Mouse (Mus musculus) cerebellum, adult 9-11 months (tissue): Measurements from ENCODE around the gene Itih4.

Experiments
- DNase-seq: peaks from one replicate; pipeline ENCODE4 v3.0.0; 2022

Itih4 gene

DNA sequence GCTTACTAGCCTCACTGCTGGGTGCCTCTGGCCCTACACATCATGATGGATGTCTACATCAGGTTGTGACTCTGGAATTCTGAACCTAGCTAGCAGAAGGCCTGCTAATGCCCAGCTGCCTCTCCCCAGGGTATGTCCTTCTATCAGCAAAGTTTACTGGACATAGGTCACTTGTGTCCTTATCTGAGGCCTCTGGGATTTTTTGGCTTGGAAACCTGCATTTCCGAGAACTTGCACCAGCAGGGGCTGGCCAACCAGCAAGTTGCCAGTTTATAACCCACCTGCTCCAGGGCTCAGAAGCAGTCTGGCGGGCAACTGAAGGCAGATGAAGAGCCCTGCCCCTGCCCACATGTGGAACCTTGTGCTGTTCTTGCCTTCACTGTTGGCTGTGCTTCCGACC is at the start of gene Itih4:
Gene Itih4, plus strand, starts transcription at position 273 of the 400 bp plus-strand sequence.
- no peak for DNase-seq

DNA sequence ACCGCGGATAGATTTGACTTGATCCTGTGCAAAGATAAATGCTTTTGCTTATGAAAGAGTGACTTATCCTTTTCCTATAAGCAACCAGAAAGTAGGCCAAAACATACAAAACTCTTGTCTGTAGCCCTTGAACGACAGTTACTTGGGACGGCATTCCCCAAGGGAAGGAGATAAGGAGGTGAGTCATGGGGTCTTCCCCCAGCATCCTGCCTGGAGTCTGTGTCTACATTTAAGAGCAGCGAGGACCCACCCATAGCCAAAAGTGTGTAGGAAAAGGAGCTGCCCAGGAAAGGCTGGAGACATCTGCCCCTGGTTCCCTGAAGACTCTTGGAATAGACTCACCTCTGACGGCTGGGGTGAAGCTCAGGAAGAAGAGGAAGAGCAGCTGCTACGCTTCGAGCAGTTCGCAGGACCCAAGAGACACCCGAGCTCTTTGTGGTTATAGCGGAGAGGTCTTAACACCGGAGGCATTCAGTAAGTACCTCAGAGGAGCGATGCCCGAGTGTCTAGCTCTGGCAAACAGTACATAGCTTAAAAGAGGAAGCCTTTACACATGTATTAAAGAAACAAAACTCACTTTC is 48.8 kb upstream of the Itih4 start:
- no peak for DNase-seq

DNA sequence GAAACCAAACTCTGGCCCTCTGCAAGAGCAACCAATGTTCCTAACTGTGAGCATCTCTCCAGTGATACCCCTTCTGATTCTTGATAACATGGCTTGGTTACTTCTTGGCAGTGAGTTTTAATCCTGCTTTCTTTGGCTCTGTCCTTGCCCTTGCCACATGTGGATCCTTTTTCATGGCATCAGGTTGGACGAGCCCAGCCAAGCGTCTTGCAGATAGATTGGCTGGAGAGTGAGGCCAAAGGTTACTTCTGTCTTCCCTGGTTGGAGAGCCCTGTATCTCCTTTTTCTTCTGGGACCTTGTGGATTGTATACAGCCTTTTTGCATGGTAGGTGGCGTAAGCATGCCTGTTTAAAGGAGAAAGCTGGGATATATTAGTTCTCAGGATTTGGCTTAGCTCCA is 42.6 kb upstream of the Itih4 start:
- DNase-seq = no peak

DNA sequence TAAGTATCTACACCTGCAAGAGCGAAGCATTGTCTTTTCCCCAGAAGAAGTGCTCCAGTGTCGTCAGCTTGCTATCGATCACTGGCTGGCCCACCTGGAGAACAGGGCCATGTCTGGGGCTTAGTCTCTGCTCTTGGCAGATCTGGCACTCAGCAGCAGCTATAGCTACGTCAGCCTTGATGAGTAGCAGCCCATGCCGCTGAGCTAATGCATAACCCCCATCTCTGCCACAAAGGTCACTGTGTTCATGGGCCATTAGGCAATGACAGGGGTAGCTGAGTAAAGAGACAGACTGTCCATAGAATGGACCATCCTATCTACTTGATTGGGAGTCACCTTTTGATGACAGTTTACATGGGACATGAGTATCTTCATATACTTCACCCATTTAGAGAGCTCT is 35.8 kb upstream of the Itih4 start:
- DNase-seq = no peak

DNA sequence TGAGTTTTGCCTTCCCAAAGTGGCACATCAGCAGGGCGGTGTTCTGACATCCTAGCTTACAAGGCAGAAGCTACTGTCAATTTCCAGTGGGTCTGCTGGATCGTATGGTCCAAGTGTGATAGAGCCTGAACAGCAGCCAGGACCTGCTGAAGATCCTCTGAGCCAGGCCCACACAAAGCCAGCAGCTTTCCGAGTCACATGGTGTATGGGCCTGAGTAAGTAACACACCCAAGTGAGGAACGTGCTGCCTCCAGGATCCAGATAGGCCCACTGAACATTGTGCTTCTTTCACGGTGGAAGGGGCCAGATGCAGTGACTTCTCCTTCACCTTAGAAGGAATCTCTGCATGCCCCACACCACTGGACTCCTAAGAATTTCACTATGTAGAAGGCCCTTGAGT is 34.0 kb upstream of the Itih4 start:
- DNase-seq = no peak

DNA sequence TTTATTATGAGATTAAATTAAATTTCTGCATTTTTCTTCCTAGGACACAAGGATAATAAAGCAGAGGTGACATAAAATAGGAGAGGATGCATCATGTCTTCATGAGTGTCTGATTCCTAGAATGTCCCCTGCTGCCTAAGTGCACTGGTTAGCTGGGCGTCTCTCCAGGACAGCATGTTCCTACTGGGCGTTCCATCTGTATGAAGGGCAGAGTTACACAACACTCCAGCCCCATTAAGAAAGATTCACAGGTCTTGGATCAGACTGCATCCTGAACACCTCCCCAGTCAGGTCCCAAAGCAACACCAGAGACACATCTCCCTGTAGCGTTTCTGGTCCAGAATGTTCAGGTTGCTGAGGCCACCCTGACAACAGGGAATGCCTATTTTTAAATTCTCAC is 31.0 kb upstream of the Itih4 start:
- DNase-seq = peak; percentile 75

DNA sequence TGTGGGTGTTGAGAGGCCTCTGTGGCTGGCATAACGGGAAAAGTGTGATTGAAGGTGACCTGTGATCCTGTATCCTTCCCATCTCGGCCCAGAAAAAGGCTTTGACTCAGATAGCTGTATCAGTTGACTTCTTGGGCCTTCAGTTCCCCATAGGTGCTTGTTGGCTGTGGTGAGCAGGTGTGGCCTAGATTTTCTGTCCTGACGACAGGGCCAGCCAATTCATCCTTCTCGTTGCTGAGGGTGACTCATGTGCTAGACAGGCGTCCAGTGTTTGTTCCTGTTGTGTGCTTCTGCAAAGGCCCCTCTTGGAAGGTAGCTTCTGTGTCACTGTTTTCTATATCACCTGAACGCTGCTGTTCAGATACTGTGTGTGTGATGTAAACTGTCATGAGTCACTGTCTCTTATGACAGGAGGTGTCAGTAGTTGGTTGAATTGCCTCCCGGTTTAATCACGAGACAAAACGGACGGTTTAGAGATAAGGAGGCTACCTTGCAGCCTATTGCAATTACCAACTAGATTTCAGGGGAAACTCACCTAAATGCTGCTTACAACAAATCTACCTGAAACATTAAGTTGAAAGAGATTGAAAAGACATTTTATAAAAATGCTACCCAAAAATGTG is 29.3 kb upstream of the Itih4 start:
- peak; percentile 60 for DNase-seq

DNA sequence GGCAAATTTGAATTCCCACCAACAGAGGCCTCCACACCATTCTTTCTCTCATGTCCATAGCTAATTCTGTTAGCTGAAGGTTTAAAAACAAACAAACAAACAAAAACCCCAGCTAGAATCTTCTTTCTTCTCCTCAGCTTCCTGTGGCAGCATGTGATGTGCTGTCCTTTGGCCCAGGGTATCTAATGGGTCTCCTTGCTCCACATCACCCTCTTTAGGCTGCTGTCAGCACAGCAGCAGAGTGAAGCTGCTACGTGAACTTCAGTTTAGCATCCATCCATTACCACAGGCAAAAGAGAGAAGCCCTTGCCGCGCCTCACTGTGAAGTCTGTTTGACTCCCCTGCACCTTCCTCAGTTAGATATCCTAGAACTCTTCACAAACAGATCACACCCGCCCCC is 28.3 kb upstream of the Itih4 start:
- DNase-seq = no peak

DNA sequence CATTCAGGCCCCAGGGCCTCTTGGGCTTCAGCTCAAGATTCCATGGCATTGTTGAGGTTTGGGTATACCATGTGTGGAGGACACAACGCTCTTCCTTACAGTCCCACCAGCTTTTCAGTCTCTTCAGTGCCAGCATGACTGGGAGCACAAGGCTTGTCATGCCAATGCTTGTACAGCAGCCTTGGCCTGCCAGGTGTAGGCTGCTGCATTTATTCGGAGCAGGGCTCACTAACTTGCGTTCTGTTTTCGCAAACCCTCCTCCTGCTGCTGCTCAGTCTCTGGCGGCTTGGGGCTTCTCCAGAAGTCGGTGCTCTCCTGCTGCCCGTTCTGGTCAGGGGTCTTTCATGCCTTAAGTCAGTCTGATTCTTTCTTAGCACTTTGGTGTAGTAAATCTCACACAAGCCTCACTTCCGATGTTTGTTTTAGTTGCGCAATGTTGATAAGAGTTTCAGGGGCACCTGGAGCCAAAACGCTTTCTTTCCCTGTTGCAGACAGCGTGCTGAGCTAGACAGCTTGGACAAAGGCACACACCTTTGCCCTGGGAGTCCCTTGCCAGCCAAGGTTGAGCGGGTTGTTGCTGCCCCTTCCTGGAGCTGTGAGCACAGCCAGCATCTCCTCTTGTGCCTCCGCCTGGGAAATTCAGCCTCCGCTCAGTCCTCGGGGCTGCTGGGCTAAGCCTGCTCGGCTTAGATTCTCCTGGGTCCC is 24.7 kb upstream of the Itih4 start:
- peak; percentile 61 for DNase-seq

DNA sequence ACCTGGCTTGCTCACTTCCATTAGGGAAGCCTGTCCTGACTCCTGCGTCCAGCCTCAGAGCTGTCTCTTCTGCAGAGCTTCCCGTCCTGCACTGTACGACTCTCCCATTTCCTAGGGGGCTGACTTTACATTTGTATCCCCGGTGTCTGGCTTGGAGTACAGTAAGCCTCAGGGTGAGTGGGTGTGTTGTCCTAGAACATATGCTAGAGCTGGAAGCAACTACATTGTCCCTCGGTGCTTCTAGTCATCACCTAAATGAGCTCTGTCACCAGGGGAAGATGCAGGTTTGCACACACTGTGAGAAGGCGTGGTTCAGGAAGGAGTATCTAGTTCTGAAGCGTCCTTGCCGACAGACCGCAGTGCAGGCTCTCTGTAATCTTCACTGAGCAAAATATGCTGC is 23.9 kb upstream of the Itih4 start:
- DNase-seq = no peak

DNA sequence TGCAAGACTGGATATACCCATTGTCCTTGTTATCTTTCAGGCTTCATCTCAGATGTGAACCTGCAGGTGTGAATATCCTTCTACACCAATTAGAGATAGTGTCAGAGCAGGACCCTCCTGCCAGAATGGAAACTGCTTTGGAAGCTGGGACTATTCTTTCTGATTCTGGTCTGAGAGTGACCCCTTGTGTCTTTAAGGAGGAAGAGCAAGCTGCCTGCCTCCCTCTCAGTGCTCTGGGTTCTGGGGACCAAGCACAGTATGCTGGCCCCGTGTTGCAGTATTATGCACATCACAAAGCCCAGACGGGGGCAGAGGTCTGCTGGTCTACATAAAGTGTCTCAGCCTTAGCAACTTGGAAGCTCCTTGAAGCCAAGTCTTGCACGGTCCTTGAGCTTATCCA is 21.0 kb upstream of the Itih4 start:
- DNase-seq = no peak

DNA sequence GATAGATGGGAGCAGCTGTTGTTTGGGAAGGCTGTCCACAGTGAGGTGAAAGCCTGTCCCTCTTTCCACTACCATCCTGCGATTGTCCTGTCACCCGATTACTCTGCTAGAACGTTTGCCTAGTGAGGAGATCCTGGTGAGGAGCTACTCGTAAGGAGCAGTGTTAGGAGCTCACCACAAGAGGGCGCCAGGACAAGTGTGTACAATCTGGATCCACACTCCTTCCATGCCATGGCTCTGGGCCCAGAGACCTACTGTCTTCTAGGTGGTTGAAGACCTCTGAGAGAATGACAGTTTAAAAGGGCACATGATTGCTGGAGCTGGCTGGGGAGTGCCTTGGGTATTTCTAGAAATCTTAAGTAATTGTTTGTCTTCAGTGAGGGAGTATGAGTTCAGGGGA is 19.2 kb upstream of the Itih4 start:
- DNase-seq = peak; percentile 65

DNA sequence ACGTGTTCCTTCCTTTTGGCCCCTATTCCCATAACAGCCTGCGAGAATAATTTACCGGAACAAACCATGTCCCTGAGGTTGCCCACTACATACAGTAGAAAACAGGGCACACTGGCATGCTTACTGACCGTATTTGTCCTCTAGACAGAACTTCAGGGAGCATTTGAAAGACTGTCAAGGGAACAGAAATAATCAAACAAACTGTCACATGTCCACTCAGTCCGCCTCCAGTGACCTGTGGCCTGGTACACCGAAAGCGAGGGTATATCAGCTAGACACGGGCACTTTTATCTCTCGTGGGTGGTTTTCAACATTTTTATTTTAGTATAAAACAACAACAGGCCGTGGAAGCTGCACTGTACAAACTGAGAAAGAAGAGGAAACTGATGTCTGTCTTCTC is 17.4 kb upstream of the Itih4 start:
- DNase-seq = no peak

DNA sequence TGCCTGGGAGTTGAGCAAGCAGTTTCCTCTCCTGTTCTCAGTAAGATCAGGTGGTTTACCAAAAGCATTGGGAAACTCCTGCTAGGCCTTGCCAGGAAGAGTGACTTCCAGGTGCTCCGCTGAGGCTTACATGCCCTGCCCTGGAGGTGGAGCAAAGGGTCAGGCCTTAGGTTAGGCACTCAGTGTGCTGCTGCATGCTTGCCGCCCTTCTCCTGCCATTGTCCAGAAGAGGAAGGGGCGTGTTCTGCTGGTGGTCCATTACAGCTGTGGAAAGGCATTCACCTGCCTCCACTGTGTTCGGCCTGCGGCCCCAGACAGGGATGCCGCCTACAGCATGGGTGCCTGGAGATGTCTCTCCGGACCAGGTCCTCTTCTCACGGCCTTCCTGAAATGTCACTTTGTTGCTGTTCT is 16.9 kb upstream of the Itih4 start:
- no peak for DNase-seq

DNA sequence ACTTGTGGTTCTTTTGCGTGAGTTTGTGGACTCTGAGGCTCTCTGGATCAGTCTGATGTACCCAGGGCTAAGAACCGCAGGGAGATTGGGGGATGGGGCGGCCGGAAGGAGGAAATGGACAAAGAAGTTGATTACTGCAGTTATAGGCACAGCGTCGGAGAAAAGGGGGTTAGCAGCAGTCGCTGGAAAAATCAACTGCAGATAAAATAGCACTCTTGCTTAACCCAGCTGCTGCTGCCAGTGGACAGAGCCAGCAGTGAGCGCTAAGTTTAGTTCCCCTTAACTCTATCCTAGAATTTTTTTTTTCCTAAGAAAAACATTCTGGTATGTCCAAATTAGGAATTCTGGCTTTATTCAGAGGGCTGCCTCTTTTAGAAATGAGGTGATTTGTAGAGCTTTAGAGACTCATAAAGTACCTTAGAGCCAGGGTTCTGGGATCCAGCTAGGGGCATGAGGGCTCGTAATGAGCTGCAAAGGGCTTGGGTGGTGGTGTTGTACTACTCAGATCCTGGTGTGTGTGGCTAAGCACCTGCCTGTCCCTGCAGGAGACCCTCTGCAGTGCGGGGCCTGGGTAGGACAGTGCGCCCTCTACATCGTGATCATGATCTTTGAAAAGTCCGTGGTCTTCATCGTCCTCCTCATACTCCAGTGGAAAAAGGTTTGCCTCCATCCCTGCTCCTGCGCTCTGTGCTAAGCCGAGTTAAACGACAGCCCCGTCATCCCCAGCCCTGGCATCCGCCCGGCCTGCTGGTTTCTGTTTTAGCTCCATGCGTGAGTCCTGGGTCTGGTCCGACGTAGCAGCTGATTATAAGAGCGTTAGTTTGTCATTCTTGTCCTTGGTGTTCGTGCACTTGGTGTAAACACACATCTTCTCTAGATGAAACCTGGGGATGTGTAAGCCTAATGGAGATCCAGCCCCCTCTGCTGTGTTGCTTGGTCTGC is 15.8 kb upstream of the Itih4 start:
- DNase-seq = no peak

DNA sequence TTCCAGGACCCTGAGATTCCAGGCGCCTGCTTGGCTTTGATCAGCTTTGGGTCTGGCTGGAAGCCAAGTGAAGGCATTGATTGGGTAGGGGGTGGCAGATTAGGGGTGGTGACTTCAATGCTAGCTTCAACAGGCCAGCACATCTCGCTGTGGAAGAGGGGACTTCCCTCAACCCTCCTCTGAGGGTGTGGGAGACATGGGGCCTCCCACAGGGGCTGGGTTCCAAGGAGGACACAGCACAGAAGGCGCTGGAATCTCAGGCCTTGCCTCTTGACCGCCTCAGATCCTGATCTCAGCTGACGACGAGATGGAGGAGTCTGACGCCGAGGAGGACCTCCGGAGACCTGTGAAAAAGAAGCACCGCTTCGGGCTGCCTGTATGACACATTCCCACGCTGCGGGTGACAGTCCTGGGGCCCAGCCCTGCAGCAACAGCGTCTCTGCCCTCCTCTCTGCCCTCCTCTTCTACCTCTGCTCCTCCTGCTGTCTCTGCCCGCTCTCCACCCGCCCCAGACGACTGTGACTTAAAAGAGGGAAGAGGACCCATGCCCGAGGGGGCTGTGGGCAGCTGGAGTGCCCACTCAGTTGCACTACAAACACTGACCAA is 12.1 kb upstream of the Itih4 start:
- no peak for DNase-seq

DNA sequence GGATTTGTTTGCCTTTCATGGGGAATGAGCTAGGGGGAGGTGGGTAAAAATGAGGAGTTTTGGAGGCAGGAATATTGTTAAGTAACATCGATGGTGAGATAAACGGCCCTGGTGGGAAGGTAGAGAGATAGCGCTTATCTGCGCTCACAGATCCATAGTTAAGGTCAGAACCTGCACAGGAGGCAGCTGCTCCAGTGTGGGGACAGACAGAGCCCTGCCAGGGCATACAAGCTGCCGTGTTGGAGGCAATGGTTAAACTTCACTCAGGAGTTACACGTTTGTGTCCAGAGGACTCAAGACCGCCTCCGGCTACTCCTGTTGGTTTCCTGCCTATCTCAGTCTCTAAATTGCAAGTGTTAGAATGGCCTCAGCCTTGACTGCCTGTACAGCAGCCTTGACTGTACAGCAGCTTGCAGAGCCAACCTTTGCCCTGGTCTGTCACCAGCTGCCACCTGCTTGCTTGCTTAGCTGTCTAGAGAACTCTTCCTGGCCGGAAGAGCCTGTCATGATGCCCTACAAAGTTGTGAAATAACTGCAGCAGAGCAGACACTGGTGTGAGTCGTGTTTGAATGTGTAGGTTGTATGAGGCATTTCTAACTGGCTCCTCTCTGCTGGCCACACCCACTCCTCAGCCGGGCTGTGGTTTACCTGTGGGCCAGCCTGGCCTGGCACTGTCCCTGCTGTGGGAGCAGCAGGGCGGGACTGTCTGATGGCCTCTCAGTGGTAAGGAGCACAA is 11.0 kb upstream of the Itih4 start:
- no peak for DNase-seq

DNA sequence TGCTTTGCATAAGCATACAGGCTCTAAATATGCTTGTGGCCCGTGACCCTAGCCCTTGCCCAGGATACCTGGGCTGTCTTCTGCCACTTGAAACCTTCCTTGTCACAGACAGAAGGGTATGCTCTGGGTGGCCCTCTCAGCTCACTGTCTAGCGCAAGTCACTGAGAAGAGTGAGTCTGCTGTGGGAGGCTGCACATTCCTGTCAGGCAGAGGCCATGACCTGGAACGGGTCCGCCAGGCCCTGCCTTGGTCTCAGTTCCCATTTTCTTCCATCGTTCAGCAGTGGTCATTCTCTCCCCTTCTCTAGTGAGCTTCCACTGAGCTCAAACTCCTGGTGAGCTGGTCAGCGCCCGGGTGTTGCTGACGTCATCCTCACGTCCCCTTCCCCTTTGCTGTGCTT is 10.3 kb upstream of the Itih4 start:
- DNase-seq = no peak

DNA sequence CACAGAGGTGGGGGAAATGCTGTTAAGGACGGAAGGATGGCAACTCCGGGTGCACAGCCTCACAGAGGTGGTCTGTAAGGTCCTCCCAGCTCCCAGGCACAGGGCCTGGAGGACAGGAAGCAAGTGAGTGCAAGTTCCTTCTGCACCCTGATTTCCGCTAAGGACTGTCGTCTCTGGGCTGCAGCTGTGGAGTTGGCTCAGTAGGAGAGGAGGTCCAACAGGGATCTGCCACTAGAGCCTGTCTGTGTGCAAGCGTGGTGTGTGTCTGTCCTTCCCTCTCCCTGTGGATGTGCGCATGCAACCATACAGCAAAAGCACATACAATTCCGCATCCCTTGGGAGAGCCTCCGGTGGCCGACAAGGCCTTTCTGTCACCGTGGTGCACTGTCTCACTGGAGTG is 9.8 kb upstream of the Itih4 start:
- DNase-seq = no peak

DNA sequence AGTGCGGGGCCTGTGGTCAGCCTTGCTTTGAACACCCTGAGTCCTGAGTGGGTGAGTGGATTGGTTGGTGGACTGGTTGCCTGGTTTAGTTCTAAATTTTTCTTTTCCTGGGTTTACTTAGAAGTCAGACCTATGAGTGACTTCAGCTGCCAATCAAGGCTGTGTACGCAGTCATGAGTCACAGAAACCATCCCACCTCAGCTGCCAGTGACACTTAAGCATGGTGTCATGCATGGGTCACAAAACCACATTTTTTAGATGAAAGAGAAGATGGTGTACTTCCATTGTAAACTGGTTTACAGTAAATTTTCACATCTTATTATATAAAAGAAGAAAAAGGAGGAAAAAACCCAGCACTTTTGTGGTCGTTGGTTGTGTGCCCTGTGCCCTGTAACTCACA is 8.4 kb upstream of the Itih4 start:
- DNase-seq = no peak

DNA sequence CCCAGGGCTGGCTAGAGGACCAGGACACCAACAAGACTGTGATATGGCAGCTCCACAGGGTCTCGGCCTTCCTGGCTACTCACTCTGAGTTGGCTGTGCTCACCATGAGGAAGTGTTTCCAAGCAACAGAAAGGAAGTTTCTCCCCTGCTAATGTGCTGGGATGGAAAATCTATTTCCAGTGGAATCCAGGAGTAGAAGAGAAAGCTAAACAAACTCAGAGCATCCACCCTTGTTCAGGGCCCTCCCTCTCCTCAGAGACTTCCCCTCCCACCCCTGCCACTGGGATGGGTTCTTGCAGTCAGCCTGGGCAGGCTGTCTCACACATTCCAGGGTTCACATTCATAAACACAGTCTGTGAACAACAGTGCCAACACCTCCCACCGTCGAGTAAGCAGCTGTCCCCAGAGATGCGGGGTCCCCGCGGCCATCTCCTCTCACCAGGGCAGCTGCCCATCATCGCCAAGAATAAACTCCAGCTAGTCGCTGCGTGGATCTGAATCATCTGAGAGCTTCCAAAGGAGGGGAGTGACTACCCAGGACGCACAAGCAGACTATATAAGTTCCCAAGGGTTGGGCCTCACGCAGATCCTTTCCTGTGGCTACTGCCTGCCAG is 7.2 kb upstream of the Itih4 start, which contains the start of gene Mustn1:
Gene Mustn1, plus strand, starts transcription at position 243 of the 614 bp plus-strand sequence.
- no peak for DNase-seq

DNA sequence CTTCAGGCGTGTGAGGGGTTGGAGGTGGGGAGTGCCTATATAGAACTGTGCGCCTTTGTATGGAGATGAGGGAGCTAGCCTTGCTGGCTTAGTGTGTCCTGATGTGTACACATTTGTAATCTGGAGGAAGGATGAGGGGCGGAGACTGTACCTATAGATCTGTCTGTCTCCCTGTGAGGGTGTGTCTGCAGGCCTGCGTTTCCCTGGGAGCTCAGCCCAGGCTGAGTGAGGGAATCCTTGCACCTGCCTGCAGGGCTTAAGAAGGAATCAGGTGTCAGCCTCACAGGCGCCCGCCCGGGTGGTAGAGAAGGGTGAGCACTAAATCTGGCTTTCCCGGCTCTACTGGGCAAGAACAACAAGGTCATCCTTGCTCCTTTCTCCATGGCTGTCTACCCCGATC is 6.5 kb upstream of the Itih4 start:
- DNase-seq = no peak
